Mouse (Mus musculus) ES-Bruce4 (cell line): Measurements from ENCODE around the gene Kynu. TPM values are rescaled to one million over a fixed set of nuclear protein-coding genes. Genes with fewer than 3 reads are reported as not detected.
A peak's percentile ranks its signal among the peaks of the same experiment; 100 is the strongest.

Experiments
- H3K27ac ChIP-seq: 2 replicates; pipeline ENCODE4 v1.5.1; 2012; ENCODE audit warnings: low read length, inconsistent platforms; ENCODE audit not compliant: insufficient read depth
- H3K27me3 ChIP-seq: 2 replicates; pipeline ENCODE4 v1.6.1; 2012; ENCODE audit warnings: mild to moderate bottlenecking, low read length, inconsistent platforms; ENCODE audit not compliant: control insufficient read depth, poor library complexity, insufficient read depth, severe bottlenecking
- H3K36me3 ChIP-seq: 2 replicates; pipeline ENCODE4 v1.6.1; 2012; ENCODE audit warnings: inconsistent platforms, mild to moderate bottlenecking, low read length, moderate library complexity; ENCODE audit not compliant: control insufficient read depth, poor library complexity, insufficient read depth, severe bottlenecking
- H3K4me1 ChIP-seq: one replicate; pipeline ENCODE4 v1.8.1; 2011; ENCODE audit warnings: low read length; ENCODE audit not compliant: control insufficient read depth, insufficient read depth
- H3K4me3 ChIP-seq: 2 replicates; pipeline ENCODE4 v1.5.1; 2011; ENCODE audit warnings: low read depth, mild to moderate bottlenecking, low read length
- H3K9ac ChIP-seq: 2 replicates; pipeline ENCODE4 v1.6.1; 2012; ENCODE audit warnings: low read depth, mild to moderate bottlenecking, inconsistent platforms; ENCODE audit not compliant: poor library complexity, severe bottlenecking
- H3K9me3 ChIP-seq: replicated peaks from 2 replicates; pipeline ENCODE4 v1.6.1; 2012; ENCODE audit warnings: mild to moderate bottlenecking, low read length, inconsistent platforms; ENCODE audit not compliant: control insufficient read depth, poor library complexity, insufficient read depth, severe bottlenecking
- CTCF ChIP-seq: IDR thresholded peaks from one replicate; pipeline ENCODE4 v1.8.1; 2011; ENCODE audit warnings: low read depth, low read length
- EP300 ChIP-seq: IDR thresholded peaks from 2 replicates; pipeline ENCODE4 v1.6.1; 2011; ENCODE audit warnings: low read depth, low read length; ENCODE audit not compliant: insufficient read depth
- POLR2A ChIP-seq: IDR thresholded peaks from one replicate; pipeline ENCODE4 v1.8.1; 2011; ENCODE audit warnings: low read length; ENCODE audit not compliant: insufficient read depth
- polyA plus RNA-seq: library from polyadenylated mRNA; stranded (reverse); fragments of >200 nt; gene quantifications from 2 replicates; pipeline ENCODE4 v1.2.4, GENCODE M21; 2011; ENCODE audit warnings: low read depth; ENCODE audit not compliant: missing spikeins, insufficient read depth, insufficient read length

Kynu gene
- polyA plus RNA-seq, 1 experiment = 0.87 TPM

GRCm38 (mm10) chr2:43673619-43674018 is 118.5 kb downstream of the Kynu start:
- no peak for TF ChIP-seq EP300
- TF ChIP-seq CTCF = peak; percentile 60
- no peak for TF ChIP-seq POLR2A
- Histone ChIP-seq H3K9me3 (no peaks in the 10 kb centered on the region), H3K4me3 (no peak overlapping the region), H3K36me3 (no peaks in the 10 kb centered on the region), H3K27me3 (no peaks in the 10 kb centered on the region), H3K9ac (no peak overlapping the region), H3K4me1 (no peaks in the 10 kb centered on the region), H3K27ac (no peak overlapping the region)

GRCm38 (mm10) chr2:43674098-43674497 is 119.0 kb downstream of the Kynu start:
- H3K27me3 ChIP-seq = no peaks in the 10 kb centered on the region
- H3K9ac ChIP-seq = no peak overlapping the region
- H3K4me3 ChIP-seq = no peak overlapping the region
- H3K9me3 ChIP-seq = no peaks in the 10 kb centered on the region
- TF ChIP-seq CTCF (no peak), EP300 (no peak), POLR2A (no peak)
- no peak overlapping the region for H3K27ac ChIP-seq
- no peaks in the 10 kb centered on the region for H3K36me3 ChIP-seq
- no peaks in the 10 kb centered on the region for H3K4me1 ChIP-seq

GRCm38 (mm10) chr2:43675277-43675676 is 120.1 kb downstream of the Kynu start:
- Histone ChIP-seq H3K36me3 (no peaks in the 10 kb centered on the region), H3K4me3 (no peak overlapping the region), H3K9ac (no peak overlapping the region), H3K4me1 (no peaks in the 10 kb centered on the region), H3K9me3 (no peaks in the 10 kb centered on the region), H3K27ac (no peak overlapping the region), H3K27me3 (no peaks in the 10 kb centered on the region)
- no peak for TF ChIP-seq CTCF
- TF ChIP-seq EP300 = no peak
- TF ChIP-seq POLR2A = no peak

GRCm38 (mm10) chr2:43690402-43690801 is 135.3 kb downstream of the Kynu start:
- Histone ChIP-seq H3K27me3 (no peaks in the 10 kb centered on the region), H3K4me1 (no peaks in the 10 kb centered on the region), H3K9ac (no peak overlapping the region), H3K9me3 (no peaks in the 10 kb centered on the region), H3K36me3 (no peaks in the 10 kb centered on the region), H3K27ac (no peak overlapping the region), H3K4me3 (no peak overlapping the region)
- TF ChIP-seq CTCF (no peak), POLR2A (no peak), EP300 (no peak)

- Histone ChIP-seq H3K9ac (no peak overlapping the region), H3K27me3 (no peaks in the 10 kb centered on the region), H3K36me3 (no peaks in the 10 kb centered on the region), H3K9me3 (no peaks in the 10 kb centered on the region), H3K4me3 (no peak overlapping the region), H3K4me1 (no peaks in the 10 kb centered on the region), H3K27ac (no peak overlapping the region)
- no peak for TF ChIP-seq POLR2A
- TF ChIP-seq EP300 = no peak
- TF ChIP-seq CTCF = no peak
Observed at GRCm38 (mm10) chr2:43691290-43691689, 136.2 kb downstream of the Kynu start.

- no peaks in the 10 kb centered on the region for H3K36me3 ChIP-seq
- H3K9ac ChIP-seq = no peak overlapping the region
- H3K9me3 ChIP-seq = no peaks in the 10 kb centered on the region
- no peaks in the 10 kb centered on the region for H3K27me3 ChIP-seq
- TF ChIP-seq EP300 = no peak
- TF ChIP-seq POLR2A = no peak
- no peak for TF ChIP-seq CTCF
- H3K4me3 ChIP-seq = no peak overlapping the region
- H3K4me1 ChIP-seq = no peaks in the 10 kb centered on the region
- no peak overlapping the region for H3K27ac ChIP-seq
Observed at GRCm38 (mm10) chr2:43695635-43696034, 140.5 kb downstream of the Kynu start.
